Mouse (Mus musculus) CH12.LX (cell line): Measurements from ENCODE around the gene P2rx1. TPM values are rescaled to one million over a fixed set of nuclear protein-coding genes. Genes with fewer than 3 reads are reported as not detected.

Experiments
- DNase-seq: peaks from one replicate; pipeline ENCODE4 v3.0.0-alpha.2; 2013; ENCODE audit errors: extremely low read depth
- H3K27ac ChIP-seq: 2 replicates; pipeline ENCODE4 v1.5.1; 2012; ENCODE audit warnings: low read depth, mild to moderate bottlenecking, control low read depth, moderate library complexity; ENCODE audit not compliant: insufficient read depth
- H3K27me3 ChIP-seq: replicated peaks from 2 replicates; pipeline ENCODE3; 2012; ENCODE audit warnings: inconsistent platforms
- H3K36me3 ChIP-seq, 2 experiments: replicated peaks in 1 of 2; 2 replicates each; pipeline versions ENCODE3 to v1.6.1; 2012; ENCODE audit warnings: inconsistent platforms in 1 of 2, low read length in 1 of 2, mild to moderate bottlenecking in 1 of 2, mixed read lengths in 1 of 2, moderate library complexity in 1 of 2; ENCODE audit not compliant: control insufficient read depth in 1 of 2, insufficient read depth in 1 of 2
- H3K4me1 ChIP-seq, 2 experiments: 2 replicates each; pipeline ENCODE4 v1.6.1; 2012; ENCODE audit warnings: inconsistent platforms in 1 of 2, moderate library complexity in 1 of 2; ENCODE audit not compliant: insufficient read depth in 2 of 2, control insufficient read depth in 1 of 2
- H3K4me2 ChIP-seq: 2 replicates; pipeline ENCODE4 v1.6.1; 2012; ENCODE audit warnings: low read depth, mild to moderate bottlenecking, control low read depth; ENCODE audit not compliant: poor library complexity, insufficient read depth, severe bottlenecking
- H3K4me3 ChIP-seq, 3 experiments: fragments of 150-350 bp in 1 of 3; sonication (generic) in 1 of 3; replicated peaks in 1 of 3; 2 replicates each; pipeline versions ENCODE3 to v1.5.1; 2011 to 2012; ENCODE audit warnings: low read depth in 2 of 3, low read length in 2 of 3, mild to moderate bottlenecking in 2 of 3, moderate library complexity in 2 of 3, control low read depth in 1 of 3, improper control_type of control experiment in 1 of 3, inconsistent platforms in 1 of 3, mixed read lengths in 1 of 3; ENCODE audit not compliant: poor library complexity in 1 of 3
- H3K79me2 ChIP-seq: replicated peaks from 2 replicates; pipeline ENCODE4 v1.6.1; 2012; ENCODE audit warnings: mild to moderate bottlenecking, moderate library complexity; ENCODE audit not compliant: control insufficient read depth, poor library complexity, insufficient read depth, severe bottlenecking; ENCODE audit errors: extremely low read depth
- H3K9ac ChIP-seq: 2 replicates; pipeline ENCODE4 v1.6.1; 2012; ENCODE audit warnings: low read depth, mild to moderate bottlenecking, control low read depth, moderate library complexity; ENCODE audit not compliant: insufficient read depth
- H3K9me3 ChIP-seq: replicated peaks from 2 replicates; pipeline ENCODE3; 2012; ENCODE audit warnings: low read length, inconsistent platforms, mixed read lengths
- CHD1 ChIP-seq: IDR thresholded peaks from 2 replicates; pipeline ENCODE4 v1.6.1; 2012; ENCODE audit warnings: low read depth, low read length, improper control_type of control experiment, inconsistent platforms
- CHD2 ChIP-seq: IDR thresholded peaks from 2 replicates; pipeline ENCODE4 v1.6.1; 2011; ENCODE audit warnings: low read length, improper control_type of control experiment
- CTCF ChIP-seq, 2 experiments: IDR thresholded peaks in 1 of 2; conservative IDR thresholded peaks in 1 of 2; 2 replicates each; pipeline ENCODE4 v1.5.1; 2011 to 2012; ENCODE audit warnings: low read depth in 2 of 2, low read length in 2 of 2, improper control_type of control experiment in 1 of 2, inconsistent platforms in 1 of 2, mild to moderate bottlenecking in 1 of 2, moderate library complexity in 1 of 2
- E2F4 ChIP-seq: IDR thresholded peaks from 2 replicates; pipeline ENCODE4 v1.6.1; 2011; ENCODE audit warnings: low read depth, low read length, improper control_type of control experiment; ENCODE audit not compliant: insufficient replicate concordance
- ELF1 ChIP-seq: IDR thresholded peaks from 2 replicates; pipeline ENCODE4 v1.6.1; 2014; ENCODE audit warnings: low read depth, mild to moderate bottlenecking, inconsistent platforms, low read length, improper control_type of control experiment
- EP300 ChIP-seq: IDR thresholded peaks from 2 replicates; pipeline ENCODE4 v1.6.1; 2011; ENCODE audit warnings: low read length, improper control_type of control experiment
- ETS1 ChIP-seq: conservative IDR thresholded peaks from 2 replicates; pipeline ENCODE4 v1.6.1; 2012; ENCODE audit warnings: low read depth, mild to moderate bottlenecking, inconsistent platforms, low read length, improper control_type of control experiment, moderate library complexity
- JUN ChIP-seq: IDR thresholded peaks from 2 replicates; pipeline ENCODE4 v1.6.1; 2011; ENCODE audit warnings: low read depth, mild to moderate bottlenecking, low read length, improper control_type of control experiment, moderate library complexity; ENCODE audit not compliant: insufficient read depth
- MAFK ChIP-seq: IDR thresholded peaks from 2 replicates; pipeline ENCODE4 v1.6.1; 2011; ENCODE audit warnings: low read length, improper control_type of control experiment; ENCODE audit not compliant: insufficient replicate concordance
- MAX ChIP-seq: IDR thresholded peaks from 2 replicates; pipeline ENCODE4 v1.6.1; 2011; ENCODE audit warnings: low read length, improper control_type of control experiment
- MAZ ChIP-seq: IDR thresholded peaks from 2 replicates; pipeline ENCODE4 v1.6.1; 2012; ENCODE audit warnings: low read depth, mild to moderate bottlenecking, inconsistent platforms, low read length, improper control_type of control experiment, moderate library complexity
- MEF2A ChIP-seq: IDR thresholded peaks from 2 replicates; pipeline ENCODE4 v1.6.1; 2014; ENCODE audit warnings: low read depth, mild to moderate bottlenecking, inconsistent platforms, low read length, improper control_type of control experiment, borderline replicate concordance
- MXI1 ChIP-seq: IDR thresholded peaks from 2 replicates; pipeline ENCODE4 v1.6.1; 2011; ENCODE audit warnings: mild to moderate bottlenecking, low read depth, low read length, improper control_type of control experiment
- MYC ChIP-seq: IDR thresholded peaks from 2 replicates; pipeline ENCODE4 v1.6.1; 2011; ENCODE audit warnings: low read depth, mild to moderate bottlenecking, improper control_type of control experiment, low read length
- NELFE ChIP-seq: IDR thresholded peaks from 2 replicates; pipeline ENCODE4 v1.6.1; 2011; ENCODE audit warnings: low read depth, low read length, improper control_type of control experiment
- NRF1 ChIP-seq: IDR thresholded peaks from 2 replicates; pipeline ENCODE4 v1.6.1; 2014; ENCODE audit warnings: low read depth, mild to moderate bottlenecking, inconsistent platforms, low read length, improper control_type of control experiment, moderate library complexity
- PAX5 ChIP-seq: IDR thresholded peaks from 2 replicates; pipeline ENCODE4 v1.6.1; 2012; ENCODE audit warnings: low read length, inconsistent platforms, mixed read lengths
- POLR2A ChIP-seq: IDR thresholded peaks from 2 replicates; pipeline ENCODE4 v1.6.1; 2011; ENCODE audit warnings: low read depth, mild to moderate bottlenecking, improper control_type of control experiment, low read length
- RAD21 ChIP-seq: IDR thresholded peaks from 2 replicates; pipeline ENCODE4 v1.6.1; 2011; ENCODE audit warnings: low read depth, mild to moderate bottlenecking, low read length, improper control_type of control experiment, moderate library complexity
- RCOR1 ChIP-seq: conservative IDR thresholded peaks from 2 replicates; pipeline ENCODE4 v1.6.1; 2012; ENCODE audit warnings: low read depth, mild to moderate bottlenecking, inconsistent platforms, low read length, improper control_type of control experiment
- SIN3A ChIP-seq: IDR thresholded peaks from 2 replicates; pipeline ENCODE4 v1.6.1; 2012; ENCODE audit warnings: low read length, improper control_type of control experiment, inconsistent platforms
- SMC3 ChIP-seq: IDR thresholded peaks from 2 replicates; pipeline ENCODE4 v1.6.1; 2011; ENCODE audit warnings: low read depth, low read length, improper control_type of control experiment
- TBP ChIP-seq: conservative IDR thresholded peaks from 2 replicates; pipeline ENCODE4 v1.6.1; 2011; ENCODE audit warnings: low read depth, low read length, improper control_type of control experiment
- USF2 ChIP-seq: conservative IDR thresholded peaks from 2 replicates; pipeline ENCODE4 v1.6.1; 2011; ENCODE audit warnings: low read depth, low read length, improper control_type of control experiment
- ZC3H11A ChIP-seq: IDR thresholded peaks from 2 replicates; pipeline ENCODE4 v1.6.1; 2012; ENCODE audit warnings: low read depth, mild to moderate bottlenecking, inconsistent platforms, low read length, improper control_type of control experiment
- ZMIZ1 ChIP-seq: IDR thresholded peaks from 2 replicates; pipeline ENCODE4 v1.6.1; 2012; ENCODE audit warnings: low read depth, mild to moderate bottlenecking, inconsistent platforms, low read length, improper control_type of control experiment
- ZNF384 ChIP-seq: IDR thresholded peaks from 2 replicates; pipeline ENCODE4 v1.6.1; 2012; ENCODE audit warnings: low read depth, low read length, improper control_type of control experiment, inconsistent platforms
- dilution Hi-C: fragments of 300-500 bp; cut with MboI; formaldehyde crosslinking; loops from 2 replicates; pipeline ENCODE4 v1.14.3; 2020; ENCODE audit warnings: low sequenced_read_pairs; ENCODE audit not compliant: extremely low pct_unique_long_range_greater_than_20kb, extremely low pct_ligation_motif_present
- in situ Hi-C: fragments of 300-500 bp; cut with MboI; formaldehyde crosslinking; loops from 3 replicates; pipeline ENCODE4 v1.14.3; 2019; ENCODE audit warnings: low sequenced_read_pairs, low pct_ligation_motif_present, low pct_unique_long_range_greater_than_20kb, mixed read lengths
- polyA plus RNA-seq: library from polyadenylated mRNA; unstranded; fragments of >175 nt; gene quantifications from 2 replicates; pipeline ENCODE4 v1.2.1, GENCODE M21; 2012; ENCODE audit warnings: low read depth; ENCODE audit not compliant: insufficient read length
- total RNA-seq, 2 experiments: library from RNA; depleted of rRNA; stranded (reverse); fragments of 300-350 nt in 1 of 2; fragments of >200 nt in 1 of 2; gene quantifications; 2 replicates each; pipeline ENCODE4 v1.2.3; 2012 to 2014

The P2rx1 gene
- total and polyA plus RNA-seq, 3 experiments = 15.9 to 23.3 (median 21.5) TPM

DNA sequence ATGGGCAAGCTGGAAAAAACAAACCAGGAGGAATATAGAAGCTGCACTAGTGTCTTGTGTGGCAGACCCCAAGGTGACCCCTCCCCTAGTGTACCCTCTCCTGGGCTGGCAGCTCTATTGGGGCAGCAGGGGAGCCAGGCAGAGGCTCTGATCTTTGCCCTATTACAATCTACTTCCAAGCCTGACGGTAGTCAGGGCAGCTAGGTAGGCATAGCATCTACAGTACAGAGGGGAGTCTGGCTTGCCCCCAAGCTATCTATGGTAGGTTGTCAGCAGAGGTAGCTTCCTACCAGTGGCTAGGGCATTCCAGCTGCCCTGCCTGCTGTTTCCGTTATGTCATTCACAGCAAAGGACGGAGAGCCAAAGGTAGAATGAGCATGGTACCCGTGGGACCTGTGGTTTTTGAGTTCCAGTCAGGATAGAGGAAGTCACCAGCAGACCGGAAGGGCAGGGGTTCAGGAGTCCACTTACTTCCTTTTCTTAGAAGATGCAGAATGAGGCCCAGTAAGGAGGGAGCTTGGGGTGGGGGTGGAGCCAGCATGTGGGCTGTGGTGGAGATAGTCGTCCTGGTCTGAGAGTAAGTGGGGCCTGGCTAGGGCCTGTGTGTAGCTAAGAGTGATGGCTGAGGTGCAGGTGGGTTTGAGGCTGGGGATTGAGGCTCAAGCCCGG, 25.5 kb downstream of the P2rx1 start (continued):
- peak; percentile 38; the same call in 1 of the 2 replicates for TF ChIP-seq NRF1
- TF ChIP-seq MAZ = peak; percentile 97
- TF ChIP-seq ZC3H11A = no peak
- TF ChIP-seq ZMIZ1 = peak; percentile 63; the same call in 1 of the 2 replicates
- TF ChIP-seq MXI1 = peak; percentile 65
- TF ChIP-seq CHD1 = no peak
- peak; percentile 94 for TF ChIP-seq ETS1
- TF ChIP-seq USF2 = 0 out of 2 replicates have a peak, but pooled peaks have one; percentile 26
- peak; percentile 62; the same call in 1 of the 2 replicates for TF ChIP-seq NELFE
- TF ChIP-seq MAFK = peak; percentile 61; the same call in 1 of the 2 replicates

DNA sequence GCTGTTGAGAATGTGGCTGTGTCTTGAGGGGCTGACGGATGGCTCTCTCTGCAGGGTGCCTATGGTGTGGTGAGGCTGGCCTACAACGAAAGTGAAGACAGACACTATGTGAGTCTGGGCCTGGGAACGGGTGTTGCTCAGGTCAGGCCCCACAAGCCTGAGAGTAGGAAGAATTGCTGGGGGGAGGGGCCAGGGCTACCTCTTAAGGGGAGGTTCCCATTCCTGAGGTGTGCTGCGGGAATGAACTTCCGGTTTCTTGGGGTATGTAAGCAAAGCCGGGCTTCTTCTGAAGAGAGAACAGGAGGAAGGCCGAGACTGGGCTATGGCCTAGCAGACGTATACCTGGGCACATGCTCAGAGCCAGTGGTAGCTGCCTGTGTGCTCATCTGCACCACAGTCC, 28.1 kb downstream of the P2rx1 start:
- no peaks in the 10 kb centered on the region for H3K79me2 ChIP-seq
- TF ChIP-seq SMC3 = no peak
- no peak for TF ChIP-seq MYC
- TF ChIP-seq RCOR1 = no peak
- TF ChIP-seq CTCF (conservative IDR thresholded peaks at IDR 0.05 in 1 of 2, IDR thresholded peaks at IDR 0.05 in 1 of 2; ENCODE audit: low read depth in 2 of 2, low read length in 2 of 2) = no peak
- no peak for TF ChIP-seq ZNF384
- no peak for TF ChIP-seq NRF1
- no peak for TF ChIP-seq POLR2A
- TF ChIP-seq E2F4 = no peak
- TF ChIP-seq ELF1 = no peak
- TF ChIP-seq JUN = no peak
- no peak for TF ChIP-seq CHD2
- TF ChIP-seq SIN3A = no peak
- TF ChIP-seq PAX5 = no peak
- TF ChIP-seq MAX = no peak
- no peak for TF ChIP-seq MEF2A
- no peak for TF ChIP-seq USF2
- TF ChIP-seq RAD21 = no peak
- TF ChIP-seq EP300 = no peak
- TF ChIP-seq TBP = no peak
- no peak overlapping the region for H3K27ac ChIP-seq
- peaks cover 25 to 45% of the 10 kb centered on the region in 2 experiments for H3K4me1 ChIP-seq
- H3K36me3 ChIP-seq = peaks cover 15 to 50% of the 10 kb centered on the region in 2 experiments
- H3K9me3 ChIP-seq = no peaks in the 10 kb centered on the region
- no peak overlapping the region for H3K4me2 ChIP-seq
- no peak overlapping the region for H3K9ac ChIP-seq
- in situ Hi-C loops (no loop called here), dilution Hi-C loops (no loop called here)
- H3K27me3 ChIP-seq = no peaks in the 10 kb centered on the region
- no peak overlapping the region for H3K4me3 ChIP-seq
- no peak for DNase-seq
